Mouse (Mus musculus) cortical plate, adult 2 months (tissue): ENCODE measurements around the gene Uchl4.

ENCODE experiments used
- CTCF ChIP-seq: fragments of 200-500 bp; IDR thresholded peaks from 2 replicates; pipeline ENCODE4 v1.5.1; 2011; ENCODE audit warnings: mild to moderate bottlenecking, control low read depth, low read length; ENCODE audit not compliant: insufficient read depth; ENCODE audit errors: extremely low read depth
- POLR2A ChIP-seq: fragments of 200-500 bp; IDR thresholded peaks from 2 replicates; pipeline ENCODE4 v1.6.1; 2011; ENCODE audit warnings: mild to moderate bottlenecking, low read length, control low read depth; ENCODE audit not compliant: insufficient read depth; ENCODE audit errors: extremely low read depth

GRCm38 (mm10) chr9:64253021-64253904 is 18.3 kb downstream of the Uchl4 start, which contains the start of gene Map2k1:
- TF ChIP-seq CTCF (peak; percentile 54), POLR2A (peak; percentile 93)
